Comparison of ENCODE assay signal across 15 mouse cellular contexts in the genomic region with DNA sequence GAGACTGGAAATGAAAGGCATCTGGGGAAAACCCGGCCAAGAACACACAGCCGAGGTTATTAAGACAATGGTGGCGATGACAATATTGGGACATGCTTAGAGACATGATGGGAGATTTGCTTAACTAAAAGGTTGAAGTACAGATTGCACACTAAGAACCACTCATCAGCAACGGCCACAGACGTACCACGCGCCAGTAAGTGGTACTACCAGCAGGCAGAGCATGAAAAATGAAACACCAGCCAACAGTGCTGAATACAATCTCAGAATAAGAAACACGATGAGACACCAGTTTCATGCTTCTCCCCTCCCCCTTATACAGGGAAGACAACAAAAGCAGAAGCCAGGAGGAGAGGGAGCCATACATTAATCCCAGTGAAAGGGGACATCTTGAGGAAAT. TPM values are rescaled to one million over a fixed set of nuclear protein-coding genes. Genes with fewer than 3 reads are reported as not detected.
"Had no signal": no experiment of that assay in that cellular context is flagged by ENCODE, and none has a peak within 500 bp of the region (broad histone marks: within the 10 kb centered on the region; RNA-seq: fewer than 3 reads in every experiment).

No protein-coding gene starts in this region.

- H3K4me1 ChIP-seq: liver, embryonic 13.5 days had no signal

- H3K4me3 ChIP-seq: left cerebral cortex, adult 2 months; liver, embryonic 13.5 days had no signal

- DNase-seq: kidney, postnatal 10 days; kidney, postnatal 36 days; layer of hippocampus, postnatal 36 days; liver, embryonic 13.5 days; lung, adult 2 months; lung, postnatal 14 days; lung, postnatal 4 days; midbrain, embryonic 14.5 days; thymus, adult 18-20 months; thymus, postnatal 36 days had no signal

- H3K36me3 ChIP-seq: liver, embryonic 13.5 days had no signal

- H3K27ac ChIP-seq: left cerebral cortex, adult 2 months; liver, embryonic 13.5 days had no signal

- H3K27me3 ChIP-seq: liver, embryonic 13.5 days had no signal

- H3K9me3 ChIP-seq: liver, embryonic 13.5 days had no signal

- H3K4me2 ChIP-seq: liver, embryonic 13.5 days; midbrain, embryonic 11.5 days had no signal

- H3K9ac ChIP-seq: liver, embryonic 13.5 days had no signal

RNA-seq across cellular contexts. Expression of a gene that starts 8.2 kb away (rescaled TPM):
- total RNA-seq: liver, adult 2 months; megakaryocyte progenitor cell, adult 5-6 weeks; megakaryocyte-erythroid progenitor cell, adult 5-6 weeks had no signal
- polyA plus RNA-seq: liver, adult 2 months had no signal
